Mouse (Mus musculus): ENCODE data around the gene Spindoc. TPM values are rescaled to one million over a fixed set of nuclear protein-coding genes. Genes with fewer than 3 reads are reported as not detected.
"Not testable (repeated sequence)": the region's sequence is repeated elsewhere in the genome, so short reads cannot be mapped to it uniquely, and the experiment has no call there.

Spindoc gene
- polyA plus RNA-seq, 1 experiment from 2014 or later, result 24.5 TPM

DNA sequence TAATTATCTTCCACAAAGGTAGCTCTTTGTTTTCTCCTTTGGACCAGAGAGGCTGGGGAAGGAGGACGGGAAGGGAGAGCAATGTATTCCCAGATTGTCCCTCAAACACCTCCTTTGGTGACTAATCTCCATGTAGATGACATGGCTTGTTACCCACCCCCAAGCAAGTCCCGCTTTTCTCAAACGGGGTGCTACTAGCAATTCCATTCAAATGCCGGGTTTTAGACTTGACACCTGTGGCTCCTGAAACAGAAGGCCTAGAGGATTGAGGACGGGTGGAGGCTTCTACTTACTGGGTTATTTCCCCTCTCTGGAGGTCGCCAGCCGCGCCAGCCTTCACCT, 917 bp downstream of the Spindoc start:
- peaks cover 13% of the 10 kb centered on the region for H3K4me1 ChIP-seq (ENCODE audit: control insufficient read depth, insufficient read depth, low read length)
- no peaks in the 10 kb centered on the region for H3K27me3 ChIP-seq (ENCODE audit: control insufficient read depth, insufficient read depth, low read length)
- H3K4me3 ChIP-seq (ENCODE audit: low read length), result peak overlapping the region; percentile 61
- WGBS, result under 1% methylated on average over 8 of the region's 8 CpGs
- peaks cover 4% of the 10 kb centered on the region; the same call in 1 of the 2 replicates for H3K9me3 ChIP-seq (ENCODE audit: control insufficient read depth, low read length)
- no peak for ATAC-seq (ENCODE audit: low FRiP score, low TSS enrichment)
- peaks cover 3% of the 10 kb centered on the region; the same call in 1 of the 2 replicates for H3K36me3 ChIP-seq (ENCODE audit: control insufficient read depth, insufficient read depth, low read length)
- peak overlapping the region; percentile 96 for H3K9ac ChIP-seq (ENCODE audit: low read depth, low read length)
- peak overlapping the region; percentile 78 for H3K4me2 ChIP-seq (replicated peaks; ENCODE audit: low read depth, low read length)
- peak overlapping the region; percentile 92 for H3K27ac ChIP-seq (ENCODE audit: low read depth, low read length)

- Histone ChIP-seq H3K27me3 (ENCODE audit: control insufficient read depth, insufficient read depth, low read length) (no peaks in the 10 kb centered on the region), H3K9ac (ENCODE audit: low read depth, low read length) (no peak overlapping the region), H3K4me3 (ENCODE audit: low read length) (no peak overlapping the region), H3K9me3 (ENCODE audit: control insufficient read depth, low read length) (no peaks in the 10 kb centered on the region), H3K4me1 (ENCODE audit: control insufficient read depth, insufficient read depth, low read length) (peaks cover 7% of the 10 kb centered on the region), H3K27ac (ENCODE audit: low read depth, low read length) (no peak overlapping the region), H3K4me2 (replicated peaks; ENCODE audit: low read depth, low read length) (no peak overlapping the region), H3K36me3 (ENCODE audit: control insufficient read depth, insufficient read depth, low read length) (peaks cover 33% of the 10 kb centered on the region)
- 74% methylated on average over 2 of the region's 2 CpGs for WGBS
- no peak for ATAC-seq (ENCODE audit: low FRiP score, low TSS enrichment)
These were observed 5.2 kb downstream of the Spindoc start for GRCm38 (mm10) chr19:7377639-7378038.

DNA sequence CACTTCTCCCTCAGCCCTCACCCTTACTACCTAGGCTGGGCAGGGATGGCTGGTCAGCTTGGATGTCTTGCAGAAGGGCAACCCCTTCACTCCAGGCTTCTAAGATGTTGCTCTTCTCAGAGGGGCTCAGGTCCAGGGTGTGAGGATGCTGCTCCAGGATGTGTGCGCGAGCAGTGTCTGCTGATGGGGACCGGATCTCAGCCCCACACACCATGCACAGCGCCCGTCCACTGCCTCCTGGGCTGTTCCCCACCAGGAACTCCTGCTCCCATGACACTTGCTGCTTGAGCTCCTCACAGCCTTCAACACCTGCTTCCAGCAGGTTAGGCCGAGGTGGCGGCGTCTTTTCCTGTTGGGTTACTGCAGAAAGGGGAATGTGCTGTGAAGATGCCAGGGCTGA, 8.3 kb downstream of the Spindoc start:
- WGBS, result 91% methylated on average over 8 of the region's 8 CpGs
- no peak overlapping the region for H3K4me2 ChIP-seq (replicated peaks; ENCODE audit: low read depth, low read length)
- no peak for ATAC-seq (ENCODE audit: low FRiP score, low TSS enrichment)

GRCm38 (mm10) chr19:7369469-7369868, 13.3 kb downstream of the Spindoc start:
- not testable (repeated sequence) for H3K27ac ChIP-seq (ENCODE audit: low read depth, low read length); H3K9ac ChIP-seq (ENCODE audit: low read depth, low read length); H3K4me2 ChIP-seq (replicated peaks; ENCODE audit: low read depth, low read length); ATAC-seq (ENCODE audit: low FRiP score, low TSS enrichment); H3K27me3 ChIP-seq (ENCODE audit: control insufficient read depth, insufficient read depth, low read length); H3K4me1 ChIP-seq (ENCODE audit: control insufficient read depth, insufficient read depth, low read length); H3K4me3 ChIP-seq (ENCODE audit: low read length); H3K9me3 ChIP-seq (ENCODE audit: control insufficient read depth, low read length)
- peaks cover 67% of the 10 kb centered on the region for H3K36me3 ChIP-seq (ENCODE audit: control insufficient read depth, insufficient read depth, low read length)
- 88% methylated on average over 4 of the region's 4 CpGs for whole genome bisulfite sequencing

More for the DNA sequence above, 8.3 kb downstream of the Spindoc start:
- Histone ChIP-seq H3K36me3 (ENCODE audit: control insufficient read depth, insufficient read depth, low read length) (peaks cover 61% of the 10 kb centered on the region), H3K4me3 (ENCODE audit: low read length) (no peak overlapping the region), H3K9ac (ENCODE audit: low read depth, low read length) (no peak overlapping the region), H3K27ac (ENCODE audit: low read depth, low read length) (no peak overlapping the region), H3K27me3 (ENCODE audit: control insufficient read depth, insufficient read depth, low read length) (no peaks in the 10 kb centered on the region), H3K4me1 (ENCODE audit: control insufficient read depth, insufficient read depth, low read length) (no peaks in the 10 kb centered on the region), H3K9me3 (ENCODE audit: control insufficient read depth, low read length) (no peaks in the 10 kb centered on the region)

DNA sequence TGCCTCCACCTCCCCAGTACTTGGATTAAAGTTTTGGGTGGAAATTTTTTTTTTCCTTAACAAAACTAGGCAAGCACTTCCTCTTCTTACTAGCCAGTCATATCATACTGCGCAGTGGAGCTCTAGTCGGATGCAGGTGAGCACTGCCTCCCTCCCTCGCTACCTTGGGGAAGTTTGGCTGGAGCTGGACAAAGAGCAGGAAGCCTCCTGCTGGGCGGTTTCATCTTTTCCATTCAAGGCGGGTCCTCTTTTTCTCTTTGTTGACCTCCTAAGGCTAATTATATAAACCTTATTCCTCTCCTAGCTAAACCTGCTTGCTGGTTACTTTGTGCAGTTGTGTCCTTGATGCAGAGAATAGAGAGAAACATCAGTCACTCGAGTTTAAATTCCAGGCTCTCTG, 29.2 kb downstream of the Spindoc start:
- H3K4me1 ChIP-seq (ENCODE audit: control insufficient read depth, insufficient read depth, low read length), result no peaks in the 10 kb centered on the region
- ATAC-seq (ENCODE audit: low FRiP score, low TSS enrichment), result no peak
- no peak overlapping the region for H3K4me3 ChIP-seq (ENCODE audit: low read length)
- H3K27me3 ChIP-seq (ENCODE audit: control insufficient read depth, insufficient read depth, low read length), result no peaks in the 10 kb centered on the region
- H3K9me3 ChIP-seq (ENCODE audit: control insufficient read depth, low read length), result no peaks in the 10 kb centered on the region
- H3K9ac ChIP-seq (ENCODE audit: low read depth, low read length), result no peak overlapping the region
- WGBS, result 65% methylated on average over 6 of the region's 6 CpGs
- H3K36me3 ChIP-seq (ENCODE audit: control insufficient read depth, insufficient read depth, low read length), result peaks cover 23% of the 10 kb centered on the region; the same call in 1 of the 2 replicates
- H3K4me2 ChIP-seq (replicated peaks; ENCODE audit: low read depth, low read length), result no peak overlapping the region
- no peak overlapping the region for H3K27ac ChIP-seq (ENCODE audit: low read depth, low read length)

GRCm38 (mm10) chr19:7352809-7353495, 29.8 kb downstream of the Spindoc start:
- H3K9ac ChIP-seq (ENCODE audit: low read depth, low read length), result no peak overlapping the region
- no peak for ATAC-seq (ENCODE audit: low FRiP score, low TSS enrichment)
- no peaks in the 10 kb centered on the region for H3K27me3 ChIP-seq (ENCODE audit: control insufficient read depth, insufficient read depth, low read length)
- no peak overlapping the region for H3K4me2 ChIP-seq (replicated peaks; ENCODE audit: low read depth, low read length)
- no peak overlapping the region for H3K27ac ChIP-seq (ENCODE audit: low read depth, low read length)
- 84% methylated on average over 11 of the region's 11 CpGs for WGBS
- peaks cover 17% of the 10 kb centered on the region; the same call in 1 of the 2 replicates for H3K36me3 ChIP-seq (ENCODE audit: control insufficient read depth, insufficient read depth, low read length)
- H3K9me3 ChIP-seq (ENCODE audit: control insufficient read depth, low read length), result no peaks in the 10 kb centered on the region
- no peaks in the 10 kb centered on the region for H3K4me1 ChIP-seq (ENCODE audit: control insufficient read depth, insufficient read depth, low read length)
- no peak overlapping the region for H3K4me3 ChIP-seq (ENCODE audit: low read length)

- Histone ChIP-seq H3K4me1 (ENCODE audit: control insufficient read depth, insufficient read depth, low read length) (no peaks in the 10 kb centered on the region), H3K36me3 (ENCODE audit: control insufficient read depth, insufficient read depth, low read length) (no peaks in the 10 kb centered on the region), H3K27me3 (ENCODE audit: control insufficient read depth, insufficient read depth, low read length) (no peaks in the 10 kb centered on the region), H3K9me3 (ENCODE audit: control insufficient read depth, low read length) (no peaks in the 10 kb centered on the region), H3K4me2 (replicated peaks; ENCODE audit: low read depth, low read length) (no peak overlapping the region), H3K9ac (ENCODE audit: low read depth, low read length) (no peak overlapping the region), H3K27ac (ENCODE audit: low read depth, low read length) (no peak overlapping the region), H3K4me3 (ENCODE audit: low read length) (no peak overlapping the region)
- 56% methylated on average over 1 of the region's 1 CpGs for WGBS
- no peak for ATAC-seq (ENCODE audit: low FRiP score, low TSS enrichment)
These were observed 32.8 kb downstream of the Spindoc start for GRCm38 (mm10) chr19:7349993-7350392.

GRCm38 (mm10) chr19:7345235-7345755, 37.5 kb downstream of the Spindoc start:
- no peak overlapping the region for H3K27ac ChIP-seq (ENCODE audit: low read depth, low read length)

DNA sequence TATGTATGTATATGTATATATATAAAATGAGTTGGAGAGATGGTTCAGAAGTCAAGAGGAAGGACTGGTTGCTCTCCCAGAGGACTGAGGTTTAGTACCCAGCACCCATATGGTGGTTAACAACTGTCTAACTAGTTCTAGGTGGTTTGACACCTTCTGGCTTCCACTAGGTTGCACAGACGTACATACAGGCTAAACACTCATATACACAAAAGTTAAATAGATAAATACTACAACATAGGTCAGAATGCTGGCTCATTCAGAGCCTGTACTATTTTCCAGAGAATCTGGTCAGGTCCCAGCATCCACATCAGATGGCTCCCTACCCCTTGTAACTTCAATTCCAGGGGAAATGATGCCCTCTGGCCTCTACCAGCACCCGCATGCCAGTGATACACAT, 40.1 kb downstream of the Spindoc start:
- ATAC-seq (ENCODE audit: low FRiP score, low TSS enrichment), result no peak
- Histone ChIP-seq H3K9ac (ENCODE audit: low read depth, low read length) (no peak overlapping the region), H3K4me2 (replicated peaks; ENCODE audit: low read depth, low read length) (no peak overlapping the region), H3K9me3 (ENCODE audit: control insufficient read depth, low read length) (no peaks in the 10 kb centered on the region), H3K4me1 (ENCODE audit: control insufficient read depth, insufficient read depth, low read length) (peaks cover 22% of the 10 kb centered on the region), H3K27ac (ENCODE audit: low read depth, low read length) (no peak overlapping the region), H3K36me3 (ENCODE audit: control insufficient read depth, insufficient read depth, low read length) (no peaks in the 10 kb centered on the region), H3K27me3 (ENCODE audit: control insufficient read depth, insufficient read depth, low read length) (no peaks in the 10 kb centered on the region), H3K4me3 (ENCODE audit: low read length) (no peak overlapping the region)
- 69% methylated on average over 2 of the region's 2 CpGs for WGBS

More at GRCm38 (mm10) chr19:7345235-7345755, 37.5 kb downstream of the Spindoc start:
- Histone ChIP-seq H3K9me3 (ENCODE audit: control insufficient read depth, low read length) (no peaks in the 10 kb centered on the region), H3K4me2 (replicated peaks; ENCODE audit: low read depth, low read length) (no peak overlapping the region), H3K4me3 (ENCODE audit: low read length) (no peak overlapping the region), H3K27me3 (ENCODE audit: control insufficient read depth, insufficient read depth, low read length) (no peaks in the 10 kb centered on the region), H3K36me3 (ENCODE audit: control insufficient read depth, insufficient read depth, low read length) (no peaks in the 10 kb centered on the region), H3K9ac (ENCODE audit: low read depth, low read length) (no peak overlapping the region), H3K4me1 (ENCODE audit: control insufficient read depth, insufficient read depth, low read length) (peaks cover 1% of the 10 kb centered on the region; the same call in 1 of the 2 replicates)
- no peak for ATAC-seq (ENCODE audit: low FRiP score, low TSS enrichment)
- WGBS, result 24% methylated on average over 4 of the region's 4 CpGs
